Mouse (Mus musculus): ENCODE results near the gene Elp4. TPM values are rescaled to one million over a fixed set of nuclear protein-coding genes. Genes with fewer than 3 reads are reported as not detected.

Gene Elp4
- polyA plus RNA-seq, 1 experiment from 2014 or later, result 20.8 TPM

DNA sequence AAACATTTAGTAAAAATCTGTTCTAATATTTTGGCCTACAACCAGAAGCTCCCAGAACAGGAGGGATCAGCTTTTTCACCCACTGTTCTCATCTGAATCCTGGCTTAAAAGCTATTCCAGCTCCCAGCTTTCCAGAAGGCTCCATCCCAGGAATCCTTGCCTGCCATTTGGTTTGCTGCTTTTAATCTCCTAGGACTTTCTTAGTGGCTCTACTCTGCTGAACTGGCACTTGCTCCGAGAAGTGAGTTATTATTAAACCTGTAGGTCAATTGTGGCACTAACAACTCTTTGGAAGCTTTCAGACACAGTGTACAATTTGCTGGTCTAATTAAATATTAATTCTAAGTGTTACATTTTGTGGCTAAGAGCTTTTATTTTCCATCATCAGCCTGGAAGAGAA is 103.7 kb downstream of the Elp4 start:
- no peak overlapping the region for H3K9ac ChIP-seq (ENCODE audit: low read length)
- H3K36me3 ChIP-seq (ENCODE audit: control insufficient read depth, insufficient read depth), result no peaks in the 10 kb centered on the region
- H3K4me1 ChIP-seq (ENCODE audit: control insufficient read depth, insufficient read depth, low read length), result no peaks in the 10 kb centered on the region
- no peaks in the 10 kb centered on the region for H3K27me3 ChIP-seq (ENCODE audit: control insufficient read depth, insufficient read depth, low read length)
- no peak for ATAC-seq (replicated peaks; ENCODE audit: extremely low read depth, insufficient read depth, low FRiP score)
- H3K9me3 ChIP-seq (replicated peaks; ENCODE audit: control insufficient read depth, low read length), result no peaks in the 10 kb centered on the region
- H3K4me3 ChIP-seq (ENCODE audit: low read length), result no peak overlapping the region
- H3K27ac ChIP-seq (ENCODE audit: low read length), result no peak overlapping the region
- no peak overlapping the region for H3K4me2 ChIP-seq (ENCODE audit: low read depth, low read length)
- WGBS, result 40% methylated on average over 1 of the region's 1 CpGs

DNA sequence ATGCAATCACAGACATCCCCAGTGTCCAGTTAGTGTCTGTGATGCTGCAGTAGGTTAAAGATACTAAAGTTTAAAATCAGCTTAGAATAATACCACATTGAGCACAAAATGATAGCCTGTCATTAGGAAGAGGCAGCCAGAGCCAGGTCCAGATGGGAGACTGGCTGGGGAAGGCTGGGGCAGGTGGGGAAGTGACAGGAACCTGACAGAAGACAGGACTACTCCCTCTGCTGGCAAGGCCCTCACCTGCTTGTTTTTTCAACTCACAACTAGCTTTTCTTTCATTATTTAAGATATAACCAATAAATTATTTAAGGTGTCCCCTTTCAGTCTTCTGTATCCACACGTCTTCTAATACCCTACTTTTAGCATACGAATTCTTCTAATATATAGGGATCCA is 104.5 kb downstream of the Elp4 start:
- 70% methylated on average over 2 of the region's 2 CpGs for WGBS
- ATAC-seq (replicated peaks; ENCODE audit: extremely low read depth, insufficient read depth, low FRiP score), result no peak

DNA sequence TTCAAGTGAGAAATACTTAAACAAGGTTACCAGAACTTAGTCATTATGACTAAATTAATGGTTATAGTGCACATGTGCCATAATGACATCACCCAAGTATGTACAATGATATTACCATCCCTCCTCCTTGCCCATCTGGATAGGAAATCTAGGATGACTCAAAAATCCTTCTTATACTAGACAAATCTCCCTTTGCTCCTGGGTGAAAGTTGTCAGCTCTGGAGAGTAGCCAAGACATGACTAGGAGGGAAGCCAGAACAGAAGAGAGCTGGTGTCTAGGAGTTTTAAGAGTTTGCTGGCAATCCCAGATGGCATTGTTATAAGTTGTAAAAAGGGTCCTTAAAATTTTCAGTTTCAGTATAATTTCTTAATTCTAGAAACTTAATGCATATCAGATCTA is 106.5 kb downstream of the Elp4 start:
- H3K4me3 ChIP-seq (ENCODE audit: low read length), result no peak overlapping the region
- H3K27me3 ChIP-seq (ENCODE audit: control insufficient read depth, insufficient read depth, low read length), result no peaks in the 10 kb centered on the region
- H3K4me2 ChIP-seq (ENCODE audit: low read depth, low read length), result no peak overlapping the region
- H3K4me1 ChIP-seq (ENCODE audit: control insufficient read depth, insufficient read depth, low read length), result no peaks in the 10 kb centered on the region
- ATAC-seq (replicated peaks; ENCODE audit: extremely low read depth, insufficient read depth, low FRiP score), result no peak
- H3K36me3 ChIP-seq (ENCODE audit: control insufficient read depth, insufficient read depth), result no peaks in the 10 kb centered on the region
- H3K9me3 ChIP-seq (replicated peaks; ENCODE audit: control insufficient read depth, low read length), result no peaks in the 10 kb centered on the region
- H3K27ac ChIP-seq (ENCODE audit: low read length), result no peak overlapping the region
- H3K9ac ChIP-seq (ENCODE audit: low read length), result no peak overlapping the region

More for the DNA sequence above, 104.5 kb downstream of the Elp4 start:
- no peak overlapping the region for H3K27ac ChIP-seq (ENCODE audit: low read length)
- no peaks in the 10 kb centered on the region for H3K36me3 ChIP-seq (ENCODE audit: control insufficient read depth, insufficient read depth)
- H3K27me3 ChIP-seq (ENCODE audit: control insufficient read depth, insufficient read depth, low read length), result no peaks in the 10 kb centered on the region
- no peak overlapping the region for H3K9ac ChIP-seq (ENCODE audit: low read length)
- no peak overlapping the region for H3K4me3 ChIP-seq (ENCODE audit: low read length)
- no peaks in the 10 kb centered on the region for H3K4me1 ChIP-seq (ENCODE audit: control insufficient read depth, insufficient read depth, low read length)
- H3K4me2 ChIP-seq (ENCODE audit: low read depth, low read length), result no peak overlapping the region
- H3K9me3 ChIP-seq (replicated peaks; ENCODE audit: control insufficient read depth, low read length), result no peaks in the 10 kb centered on the region

DNA sequence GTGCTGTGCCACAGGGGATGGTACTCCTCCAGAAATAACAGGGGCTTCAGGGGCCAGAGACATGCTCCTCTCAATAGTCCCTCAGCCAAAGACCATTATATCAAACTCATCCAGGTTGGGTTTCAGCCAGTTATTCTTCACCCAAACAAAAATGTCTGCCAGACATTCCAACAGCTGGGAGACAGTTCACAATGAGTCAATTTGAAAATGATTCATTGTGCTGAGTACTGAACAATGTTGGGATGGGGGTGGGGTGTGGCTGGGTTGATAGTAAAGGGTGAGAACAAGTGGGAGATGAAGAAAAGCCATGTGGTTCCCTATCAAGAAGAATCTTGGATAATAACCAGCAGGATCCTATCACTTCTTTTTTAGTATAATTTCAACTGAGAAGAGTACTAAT is 108.3 kb downstream of the Elp4 start:
- no peak overlapping the region for H3K4me3 ChIP-seq (ENCODE audit: low read length)
- no peak for ATAC-seq (replicated peaks; ENCODE audit: extremely low read depth, insufficient read depth, low FRiP score)
- H3K4me2 ChIP-seq (ENCODE audit: low read depth, low read length), result no peak overlapping the region

DNA sequence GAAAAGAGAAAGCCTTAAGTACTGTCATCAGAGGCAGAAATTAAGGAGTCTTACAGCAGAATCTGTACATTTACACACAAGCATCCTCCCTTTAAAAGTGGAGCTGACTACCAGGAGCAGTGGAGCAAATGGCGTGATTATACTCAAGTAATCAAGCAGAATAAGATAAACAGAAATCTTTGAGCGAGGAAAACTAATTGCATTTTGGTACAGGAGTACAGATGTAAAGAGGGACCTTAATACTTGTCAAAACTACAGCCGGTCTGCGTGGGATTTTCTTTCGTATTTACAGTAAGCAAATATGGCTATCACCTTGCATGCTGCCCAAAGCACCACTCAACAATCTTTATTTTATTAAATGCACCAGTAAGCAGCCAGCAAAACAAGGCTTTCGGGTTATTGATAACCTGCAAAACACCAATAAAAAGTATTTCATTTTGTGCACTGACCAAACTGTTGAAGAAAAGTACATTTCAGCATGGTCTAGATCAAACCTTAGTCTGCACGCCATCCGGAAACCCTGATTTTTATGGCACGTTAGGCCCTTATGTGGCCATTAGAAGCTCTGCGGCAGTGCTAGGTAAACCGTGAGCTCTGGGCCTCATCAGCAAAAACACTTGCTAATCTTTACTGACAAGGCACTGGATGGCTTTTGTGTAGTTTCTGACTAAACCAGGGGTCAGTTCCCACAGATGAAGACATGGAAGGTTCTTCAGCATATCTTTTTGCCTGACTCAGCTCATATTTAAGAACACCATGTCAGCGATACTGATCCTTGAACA is 111.8 kb downstream of the Elp4 start:
- no peaks in the 10 kb centered on the region for H3K4me1 ChIP-seq (ENCODE audit: control insufficient read depth, insufficient read depth, low read length)
- H3K36me3 ChIP-seq (ENCODE audit: control insufficient read depth, insufficient read depth), result no peaks in the 10 kb centered on the region
- no peaks in the 10 kb centered on the region for H3K9me3 ChIP-seq (replicated peaks; ENCODE audit: control insufficient read depth, low read length)
- no peak for ATAC-seq (replicated peaks; ENCODE audit: extremely low read depth, insufficient read depth, low FRiP score)
- WGBS, result 80% methylated on average over 12 of the region's 12 CpGs
- H3K27me3 ChIP-seq (ENCODE audit: control insufficient read depth, insufficient read depth, low read length), result no peaks in the 10 kb centered on the region
- H3K4me2 ChIP-seq (ENCODE audit: low read depth, low read length), result no peak overlapping the region
- H3K9ac ChIP-seq (ENCODE audit: low read length), result no peak overlapping the region
- H3K4me3 ChIP-seq (ENCODE audit: low read length), result no peak overlapping the region
- no peak overlapping the region for H3K27ac ChIP-seq (ENCODE audit: low read length)

More for the DNA sequence above, 108.3 kb downstream of the Elp4 start:
- no peaks in the 10 kb centered on the region for H3K9me3 ChIP-seq (replicated peaks; ENCODE audit: control insufficient read depth, low read length)
- no peaks in the 10 kb centered on the region for H3K36me3 ChIP-seq (ENCODE audit: control insufficient read depth, insufficient read depth)
- H3K4me1 ChIP-seq (ENCODE audit: control insufficient read depth, insufficient read depth, low read length), result no peaks in the 10 kb centered on the region
- no peak overlapping the region for H3K27ac ChIP-seq (ENCODE audit: low read length)
- H3K9ac ChIP-seq (ENCODE audit: low read length), result no peak overlapping the region
- no peaks in the 10 kb centered on the region for H3K27me3 ChIP-seq (ENCODE audit: control insufficient read depth, insufficient read depth, low read length)

DNA sequence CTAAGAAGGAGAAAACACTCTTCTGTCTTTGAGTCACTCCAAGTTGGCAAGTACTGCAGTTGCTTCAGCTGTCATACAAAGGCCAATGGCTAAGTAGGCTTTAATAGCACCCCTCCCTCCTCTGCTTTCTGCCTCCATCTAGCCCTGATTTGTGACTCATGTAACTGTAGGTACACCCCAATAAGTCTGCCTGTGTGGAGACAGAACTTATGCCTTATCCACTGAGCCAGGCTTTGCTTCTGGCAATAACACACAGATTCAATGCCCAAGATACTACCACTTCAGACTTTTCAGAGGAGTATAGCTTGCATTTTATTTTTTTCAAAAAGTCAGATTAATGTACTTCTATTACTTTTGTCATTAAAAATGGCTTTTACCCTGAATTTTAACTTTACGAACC is 114.4 kb downstream of the Elp4 start:
- Histone ChIP-seq H3K4me2 (ENCODE audit: low read depth, low read length) (no peak overlapping the region), H3K9ac (ENCODE audit: low read length) (no peak overlapping the region), H3K4me1 (ENCODE audit: control insufficient read depth, insufficient read depth, low read length) (no peaks in the 10 kb centered on the region), H3K9me3 (replicated peaks; ENCODE audit: control insufficient read depth, low read length) (no peaks in the 10 kb centered on the region), H3K27ac (ENCODE audit: low read length) (no peak overlapping the region), H3K27me3 (ENCODE audit: control insufficient read depth, insufficient read depth, low read length) (no peaks in the 10 kb centered on the region), H3K4me3 (ENCODE audit: low read length) (no peak overlapping the region), H3K36me3 (ENCODE audit: control insufficient read depth, insufficient read depth) (no peaks in the 10 kb centered on the region)
- ATAC-seq (replicated peaks; ENCODE audit: extremely low read depth, insufficient read depth, low FRiP score), result no peak
- WGBS, result 96% methylated on average over 1 of the region's 1 CpGs

DNA sequence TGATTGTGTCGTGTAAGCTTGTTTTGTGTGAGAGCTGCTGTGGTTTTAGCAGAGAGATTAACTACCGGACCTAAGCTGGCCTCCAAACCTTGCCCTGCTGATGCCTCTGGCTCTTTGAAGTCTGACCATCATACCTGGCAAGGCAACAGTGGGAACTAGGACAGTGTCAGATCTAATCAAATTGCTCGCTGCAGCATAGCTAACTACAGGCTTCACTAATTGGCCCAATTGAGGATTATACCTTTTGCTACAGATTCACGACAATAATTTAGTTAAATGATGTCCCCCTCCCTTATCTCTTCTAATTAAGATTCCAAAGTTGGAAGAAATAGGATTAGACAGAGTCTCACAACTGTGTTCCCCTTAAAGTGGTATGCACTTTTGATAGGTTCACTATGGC is 116.6 kb downstream of the Elp4 start:
- 74% methylated on average over 4 of the region's 4 CpGs for WGBS
- Histone ChIP-seq H3K9me3 (replicated peaks; ENCODE audit: control insufficient read depth, low read length) (no peaks in the 10 kb centered on the region), H3K36me3 (ENCODE audit: control insufficient read depth, insufficient read depth) (no peaks in the 10 kb centered on the region), H3K27me3 (ENCODE audit: control insufficient read depth, insufficient read depth, low read length) (no peaks in the 10 kb centered on the region), H3K27ac (ENCODE audit: low read length) (no peak overlapping the region), H3K4me3 (ENCODE audit: low read length) (no peak overlapping the region), H3K4me2 (ENCODE audit: low read depth, low read length) (no peak overlapping the region), H3K9ac (ENCODE audit: low read length) (no peak overlapping the region), H3K4me1 (ENCODE audit: control insufficient read depth, insufficient read depth, low read length) (no peaks in the 10 kb centered on the region)
- no peak for ATAC-seq (replicated peaks; ENCODE audit: extremely low read depth, insufficient read depth, low FRiP score)

DNA sequence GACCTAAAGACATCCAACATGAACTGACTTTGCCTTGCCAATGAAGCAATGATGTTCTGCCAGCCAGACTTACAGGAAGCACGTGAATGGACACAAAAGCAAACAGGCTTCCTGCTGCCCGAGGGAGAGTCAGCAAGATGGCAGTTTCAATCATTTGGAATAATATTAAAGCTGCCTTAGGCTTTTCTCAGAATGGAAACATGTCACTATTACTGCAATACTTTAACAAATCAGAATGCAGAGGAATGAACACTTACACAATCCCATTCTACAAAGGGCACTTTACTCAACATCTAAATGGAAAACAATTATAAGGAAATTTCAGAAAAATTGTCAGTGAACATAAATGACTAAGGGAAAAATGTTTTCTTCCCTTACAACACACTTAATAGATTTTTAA is 117.4 kb downstream of the Elp4 start:
- Histone ChIP-seq H3K4me2 (ENCODE audit: low read depth, low read length) (no peak overlapping the region), H3K36me3 (ENCODE audit: control insufficient read depth, insufficient read depth) (no peaks in the 10 kb centered on the region), H3K9me3 (replicated peaks; ENCODE audit: control insufficient read depth, low read length) (no peaks in the 10 kb centered on the region), H3K27ac (ENCODE audit: low read length) (no peak overlapping the region), H3K4me1 (ENCODE audit: control insufficient read depth, insufficient read depth, low read length) (no peaks in the 10 kb centered on the region), H3K27me3 (ENCODE audit: control insufficient read depth, insufficient read depth, low read length) (no peaks in the 10 kb centered on the region), H3K9ac (ENCODE audit: low read length) (no peak overlapping the region), H3K4me3 (ENCODE audit: low read length) (no peak overlapping the region)
- no peak for ATAC-seq (replicated peaks; ENCODE audit: extremely low read depth, insufficient read depth, low FRiP score)
- WGBS, result 54% methylated on average over 2 of the region's 2 CpGs

DNA sequence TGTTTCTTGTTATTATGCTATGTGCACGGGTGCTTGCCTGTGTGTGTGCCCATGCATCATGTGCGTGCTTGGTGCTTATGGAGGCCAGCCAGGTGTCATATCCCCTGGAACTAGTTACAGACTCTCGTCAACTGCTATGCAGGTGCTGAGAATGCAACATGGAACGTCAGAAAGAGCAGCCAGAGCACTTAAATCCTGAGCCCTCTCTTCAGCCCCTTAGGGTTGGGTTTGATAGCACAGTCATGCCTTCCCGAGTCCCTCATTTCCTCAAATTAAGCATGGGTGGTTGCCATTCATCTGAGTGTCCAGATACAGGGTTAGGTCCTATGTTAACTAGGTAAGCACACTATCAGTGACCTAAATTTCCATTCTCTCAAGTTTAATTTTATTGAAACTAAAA is 121.5 kb downstream of the Elp4 start:
- ATAC-seq (replicated peaks; ENCODE audit: extremely low read depth, insufficient read depth, low FRiP score), result no peak
- no peak overlapping the region for H3K4me2 ChIP-seq (ENCODE audit: low read depth, low read length)
- H3K4me1 ChIP-seq (ENCODE audit: control insufficient read depth, insufficient read depth, low read length), result no peaks in the 10 kb centered on the region
- H3K9ac ChIP-seq (ENCODE audit: low read length), result no peak overlapping the region
- H3K27ac ChIP-seq (ENCODE audit: low read length), result no peak overlapping the region
- WGBS, result 72% methylated on average over 5 of the region's 5 CpGs
- no peak overlapping the region for H3K4me3 ChIP-seq (ENCODE audit: low read length)
- H3K27me3 ChIP-seq (ENCODE audit: control insufficient read depth, insufficient read depth, low read length), result no peaks in the 10 kb centered on the region
- H3K36me3 ChIP-seq (ENCODE audit: control insufficient read depth, insufficient read depth), result no peaks in the 10 kb centered on the region
- H3K9me3 ChIP-seq (replicated peaks; ENCODE audit: control insufficient read depth, low read length), result no peaks in the 10 kb centered on the region

All from heart, embryonic 16.5 days (tissue).